Mouse (Mus musculus) embryonic facial prominence, embryonic 10.5 days (tissue): ENCODE measurements around the gene Med13l. TPM values are rescaled to one million over a fixed set of nuclear protein-coding genes. Genes with fewer than 3 reads are reported as not detected.

ENCODE experiments used
- DNase-seq: peaks from one replicate; pipeline ENCODE4 v3.0.0-alpha.2; 2017; ENCODE audit warnings: low spot score
- H3K27ac ChIP-seq: fragments of 300-500 bp; sonication (generic); replicated peaks from 2 replicates; pipeline ENCODE4 v1.5.1; 2016; ENCODE audit warnings: mild to moderate bottlenecking
- H3K27me3 ChIP-seq: fragments of 300-500 bp; sonication (generic); replicated peaks from 2 replicates; pipeline ENCODE4 v1.6.1; 2016; ENCODE audit warnings: low read depth, mild to moderate bottlenecking; ENCODE audit not compliant: poor library complexity, severe bottlenecking
- H3K36me3 ChIP-seq: fragments of 300-500 bp; sonication (generic); replicated peaks from 2 replicates; pipeline ENCODE4 v1.6.1; 2016; ENCODE audit warnings: mild to moderate bottlenecking, moderate library complexity
- H3K4me1 ChIP-seq: fragments of 300-500 bp; sonication (generic); 2 replicates; pipeline ENCODE4 v1.6.1; 2016
- H3K4me3 ChIP-seq: fragments of 300-500 bp; sonication (generic); 2 replicates; pipeline ENCODE4 v1.5.1; 2016; ENCODE audit warnings: mild to moderate bottlenecking, moderate library complexity
- H3K9me3 ChIP-seq: fragments of 300-500 bp; sonication (generic); 2 replicates; pipeline ENCODE4 v1.6.1; 2016; ENCODE audit warnings: mild to moderate bottlenecking
- WGBS: fragments of 180-500 bp; shearing (Covaris S2); methylation state at CpG from one replicate; pipeline ENCODE4 v1.1.7; 2016; 5-methylcytosine and 5-hydroxymethylcytosine counted together
- polyA plus RNA-seq: library from polyadenylated mRNA; unstranded; fragments of >200 nt; fragmentation: Nextera tagmentation; extraction: Ambion mirVana; gene quantifications from 2 replicates; pipeline ENCODE4 v1.2.1, GENCODE M21; 2016

Gene Med13l
- polyA plus RNA-seq, 1 experiment from 2014 or later: 11.6 TPM

GRCm38 (mm10) chr5:118721416-118721815 is 160.9 kb downstream of the Med13l start:
- Histone ChIP-seq H3K36me3 (peaks cover 47% of the 10 kb centered on the region), H3K4me3 (no peak overlapping the region), H3K4me1 (peaks cover 11% of the 10 kb centered on the region), H3K9me3 (no peaks in the 10 kb centered on the region), H3K27me3 (no peaks in the 10 kb centered on the region), H3K27ac (no peak overlapping the region)
- whole genome bisulfite sequencing: 86% methylated on average over 12 of the region's 12 CpGs
- DNase-seq: no peak

- Histone ChIP-seq H3K27ac (no peak overlapping the region), H3K4me3 (no peak overlapping the region), H3K27me3 (no peaks in the 10 kb centered on the region), H3K36me3 (peaks cover 51% of the 10 kb centered on the region), H3K9me3 (no peaks in the 10 kb centered on the region), H3K4me1 (peaks cover 7% of the 10 kb centered on the region)
- 90% methylated on average over 5 of the region's 5 CpGs for WGBS
- DNase-seq: no peak
Observed at GRCm38 (mm10) chr5:118721848-118722247, 161.4 kb downstream of the Med13l start.

- peaks cover 58% of the 10 kb centered on the region for H3K36me3 ChIP-seq
- no peak for DNase-seq
Observed at GRCm38 (mm10) chr5:118722456-118722855, 162.0 kb downstream of the Med13l start.

GRCm38 (mm10) chr5:118725425-118725824 is 164.9 kb downstream of the Med13l start:
- Histone ChIP-seq H3K4me3 (no peak overlapping the region), H3K36me3 (peaks cover 87% of the 10 kb centered on the region), H3K27me3 (no peaks in the 10 kb centered on the region), H3K9me3 (no peaks in the 10 kb centered on the region), H3K4me1 (no peaks in the 10 kb centered on the region), H3K27ac (no peak overlapping the region)
- DNase-seq: no peak
- WGBS: 80% methylated on average over 6 of the region's 6 CpGs

More at GRCm38 (mm10) chr5:118722456-118722855, 162.0 kb downstream of the Med13l start:
- Histone ChIP-seq H3K27ac (no peak overlapping the region), H3K4me1 (0 out of 2 replicates have a peak, but pooled peaks cover 5% of the 10 kb centered on the region), H3K9me3 (no peaks in the 10 kb centered on the region), H3K27me3 (no peaks in the 10 kb centered on the region), H3K4me3 (no peak overlapping the region)
- 76% methylated on average over 3 of the region's 3 CpGs for WGBS

DNA sequence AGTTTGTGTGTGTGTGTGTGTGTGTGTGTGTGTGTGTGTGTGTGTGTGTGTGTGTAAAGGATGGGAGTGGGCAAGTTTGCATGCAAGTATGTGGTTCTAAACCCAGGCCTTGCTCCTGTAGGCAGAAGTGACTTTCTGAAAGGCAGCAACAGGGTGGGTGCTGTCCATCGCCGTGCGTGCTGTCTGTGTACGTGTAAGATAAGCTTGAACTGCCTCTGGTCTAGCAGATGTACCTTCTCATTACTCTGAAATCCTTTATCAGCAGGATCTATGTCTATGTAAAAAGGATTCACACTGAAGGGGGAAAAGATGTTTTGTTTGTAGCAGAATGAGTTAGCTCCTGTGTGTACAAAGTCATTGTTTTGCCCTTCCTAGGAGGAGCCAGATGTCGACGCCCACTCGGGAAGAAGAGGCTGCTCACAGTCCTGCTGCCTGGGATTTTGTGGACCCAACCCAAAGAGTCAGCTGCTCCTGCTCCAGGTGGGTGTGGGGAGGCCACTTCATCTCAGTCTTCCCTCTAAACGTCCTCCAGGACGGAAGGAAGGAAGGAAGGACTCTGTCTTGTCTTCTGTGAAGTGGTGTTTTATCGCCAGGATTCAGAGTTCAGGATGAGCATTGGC is 165.5 kb downstream of the Med13l start:
- WGBS: 82% methylated on average over 10 of the region's 10 CpGs
- H3K36me3 ChIP-seq: peaks cover 93% of the 10 kb centered on the region
- no peak for DNase-seq

GRCm38 (mm10) chr5:118727336-118727735 is 166.9 kb downstream of the Med13l start:
- H3K27me3 ChIP-seq: no peaks in the 10 kb centered on the region
- no peaks in the 10 kb centered on the region for H3K9me3 ChIP-seq
- no peak for DNase-seq
- no peaks in the 10 kb centered on the region for H3K4me1 ChIP-seq
- H3K4me3 ChIP-seq: no peak overlapping the region
- peaks cover 92% of the 10 kb centered on the region for H3K36me3 ChIP-seq
- WGBS: 90% methylated on average over 16 of the region's 16 CpGs
- H3K27ac ChIP-seq: no peak overlapping the region

More for the DNA sequence above, 165.5 kb downstream of the Med13l start:
- no peaks in the 10 kb centered on the region for H3K9me3 ChIP-seq
- no peak overlapping the region for H3K27ac ChIP-seq
- no peaks in the 10 kb centered on the region for H3K4me1 ChIP-seq
- no peaks in the 10 kb centered on the region for H3K27me3 ChIP-seq
- no peak overlapping the region for H3K4me3 ChIP-seq

DNA sequence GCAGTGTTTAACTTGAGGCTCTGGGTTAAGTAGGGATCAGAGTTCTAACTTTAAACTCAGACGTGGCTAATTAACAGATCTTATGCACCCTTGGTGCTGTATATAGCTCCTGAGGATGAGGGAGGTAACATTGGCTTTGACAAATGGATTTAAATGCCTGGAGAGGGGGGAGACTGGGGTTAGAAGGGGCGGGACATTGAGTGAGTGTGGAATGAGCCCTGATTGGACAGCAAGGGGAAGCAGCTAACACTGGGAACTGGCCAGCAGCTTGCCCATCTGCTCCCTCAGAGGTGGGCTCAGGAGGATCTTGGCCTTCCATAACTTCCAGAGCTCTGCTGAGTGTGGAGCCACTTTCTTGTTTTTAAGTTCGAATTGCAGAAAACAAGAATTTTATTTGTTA is 171.7 kb downstream of the Med13l start:
- WGBS: 63% methylated on average over 3 of the region's 3 CpGs
- Histone ChIP-seq H3K9me3 (no peaks in the 10 kb centered on the region), H3K36me3 (peaks cover 87% of the 10 kb centered on the region), H3K4me3 (no peak overlapping the region), H3K4me1 (no peaks in the 10 kb centered on the region), H3K27me3 (no peaks in the 10 kb centered on the region), H3K27ac (no peak overlapping the region)
- DNase-seq: no peak

DNA sequence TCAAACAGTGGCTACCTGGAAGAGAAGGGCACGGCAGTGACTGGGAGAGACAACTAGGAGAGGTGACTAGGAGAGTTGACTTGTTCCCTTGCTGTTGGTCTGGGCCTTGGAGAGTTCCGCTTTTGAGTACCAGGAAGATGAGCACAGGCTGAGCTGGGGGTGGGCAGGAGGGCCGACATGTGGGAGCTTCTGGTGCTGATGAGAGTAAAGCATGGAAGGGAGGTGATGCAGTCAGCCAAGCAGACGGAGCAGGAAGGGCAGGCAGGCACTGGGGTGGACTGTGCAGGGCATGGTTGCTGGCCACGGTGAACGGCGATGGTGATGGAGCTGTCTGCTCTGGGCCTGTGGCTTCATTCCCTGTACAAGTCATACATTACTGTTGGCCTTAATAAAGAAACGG is 172.2 kb downstream of the Med13l start:
- Histone ChIP-seq H3K4me3 (no peak overlapping the region), H3K27me3 (no peaks in the 10 kb centered on the region), H3K36me3 (peaks cover 86% of the 10 kb centered on the region), H3K9me3 (no peaks in the 10 kb centered on the region), H3K27ac (no peak overlapping the region), H3K4me1 (no peaks in the 10 kb centered on the region)
- WGBS: 88% methylated on average over 8 of the region's 8 CpGs
- DNase-seq: no peak

DNA sequence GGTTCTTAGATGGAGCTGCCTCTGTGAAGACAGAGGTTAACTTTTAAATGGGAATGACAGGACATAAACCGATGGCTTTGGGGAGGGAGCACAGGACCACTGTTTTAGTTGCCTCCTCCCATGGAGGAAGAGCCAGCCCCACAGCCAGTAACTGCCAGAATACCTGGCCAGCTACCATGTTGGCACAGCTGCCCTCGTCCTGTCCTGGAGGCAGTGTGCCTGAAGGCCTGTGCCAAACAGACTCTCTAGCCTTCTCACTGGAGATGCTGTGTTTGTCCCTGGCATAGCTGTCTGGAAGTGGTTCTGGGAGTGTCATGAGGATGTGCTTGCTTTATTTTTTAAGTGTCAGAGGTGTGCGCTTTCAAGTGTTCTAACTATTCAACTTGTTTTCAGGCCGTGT is 173.1 kb downstream of the Med13l start:
- 92% methylated on average over 4 of the region's 4 CpGs for WGBS
- H3K27ac ChIP-seq: no peak overlapping the region
- no peak for DNase-seq
- H3K27me3 ChIP-seq: no peaks in the 10 kb centered on the region
- H3K4me3 ChIP-seq: no peak overlapping the region
- H3K9me3 ChIP-seq: no peaks in the 10 kb centered on the region
- no peaks in the 10 kb centered on the region for H3K4me1 ChIP-seq
- H3K36me3 ChIP-seq: peaks cover 86% of the 10 kb centered on the region

GRCm38 (mm10) chr5:118734455-118734854 is 174.0 kb downstream of the Med13l start:
- Histone ChIP-seq H3K4me3 (no peak overlapping the region), H3K36me3 (peaks cover 86% of the 10 kb centered on the region), H3K9me3 (no peaks in the 10 kb centered on the region), H3K27ac (no peak overlapping the region), H3K4me1 (no peaks in the 10 kb centered on the region), H3K27me3 (no peaks in the 10 kb centered on the region)
- DNase-seq: no peak
- WGBS: 86% methylated on average over 9 of the region's 9 CpGs

DNA sequence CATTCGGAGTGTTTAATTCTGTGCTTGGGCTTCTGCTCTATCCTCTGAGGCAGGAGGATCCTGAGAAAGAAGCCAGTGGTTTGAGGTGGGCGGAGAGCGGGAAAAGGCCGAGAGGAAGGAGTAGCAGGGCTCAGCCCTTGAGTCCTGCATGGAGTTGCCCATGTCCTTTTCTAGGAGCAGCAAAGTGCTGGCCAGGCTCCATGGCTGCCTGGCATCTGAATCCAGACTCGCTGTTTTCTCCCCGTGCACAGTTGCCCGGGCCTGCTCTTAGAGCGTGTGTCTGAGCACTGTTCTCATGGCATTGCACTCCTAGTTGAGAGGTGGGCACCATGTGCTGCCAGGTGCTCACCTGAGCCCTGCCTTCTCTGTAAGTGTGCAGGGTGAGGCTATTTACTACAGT is 175.3 kb downstream of the Med13l start:
- Histone ChIP-seq H3K27ac (no peak overlapping the region), H3K9me3 (peaks cover 9% of the 10 kb centered on the region), H3K4me1 (no peaks in the 10 kb centered on the region), H3K27me3 (no peaks in the 10 kb centered on the region), H3K36me3 (peaks cover 86% of the 10 kb centered on the region), H3K4me3 (no peak overlapping the region)
- DNase-seq: no peak
- WGBS: 91% methylated on average over 8 of the region's 8 CpGs

DNA sequence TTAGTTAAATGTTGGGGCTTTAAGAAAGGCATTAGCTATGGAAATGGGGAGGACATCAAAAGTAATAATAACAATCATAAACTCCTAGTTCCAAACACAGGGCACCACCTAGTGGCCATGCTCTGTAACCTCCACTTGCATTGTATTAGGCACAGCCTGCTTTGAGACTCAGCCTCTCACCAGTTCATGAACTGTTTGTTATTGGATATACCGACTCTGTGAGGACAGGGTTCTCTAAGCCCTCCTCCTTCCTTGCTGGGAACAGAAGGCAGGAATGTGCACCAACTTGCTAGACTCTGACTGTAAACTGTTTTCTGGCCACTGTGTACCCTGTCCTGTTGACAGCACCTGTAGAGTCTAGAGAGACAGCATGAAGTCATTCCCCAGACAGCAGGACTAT is 177.1 kb downstream of the Med13l start:
- Histone ChIP-seq H3K27ac (no peak overlapping the region), H3K27me3 (no peaks in the 10 kb centered on the region), H3K9me3 (peaks cover 9% of the 10 kb centered on the region), H3K4me1 (no peaks in the 10 kb centered on the region), H3K4me3 (no peak overlapping the region), H3K36me3 (peaks cover 89% of the 10 kb centered on the region)
- WGBS: 49% methylated on average over 1 of the region's 1 CpGs
- DNase-seq: peak; percentile 56

DNA sequence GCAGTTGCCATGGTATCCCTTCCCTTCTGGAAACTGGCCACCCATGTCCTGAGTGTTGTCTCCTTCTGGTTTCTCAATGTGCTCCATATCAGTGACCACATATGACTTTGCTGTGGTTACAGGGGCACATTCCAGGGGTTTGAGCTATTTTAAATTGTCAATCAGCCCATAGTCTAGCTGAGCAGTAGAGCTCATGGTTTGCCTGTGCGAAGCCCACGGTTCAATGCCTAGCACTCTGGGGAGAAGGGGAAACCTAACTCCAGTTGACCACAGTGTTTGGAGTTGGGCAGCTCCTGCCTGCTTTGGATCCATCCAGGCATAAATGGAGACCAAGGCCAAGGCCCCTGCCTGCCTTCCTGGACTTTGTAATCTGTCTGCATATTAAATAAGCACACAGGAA is 182.6 kb downstream of the Med13l start:
- H3K4me3 ChIP-seq: no peak overlapping the region
- H3K27me3 ChIP-seq: no peaks in the 10 kb centered on the region
- H3K4me1 ChIP-seq: no peaks in the 10 kb centered on the region
- H3K36me3 ChIP-seq: peaks cover 98% of the 10 kb centered on the region
- 88% methylated on average over 2 of the region's 2 CpGs for WGBS
- peaks cover 9% of the 10 kb centered on the region for H3K9me3 ChIP-seq
- DNase-seq: no peak
- H3K27ac ChIP-seq: no peak overlapping the region
